Comparison of ENCODE assay signal across 10 mouse cellular contexts in genomic region chr15:26893136-26893535, GRCm38 (mm10). TPM values are rescaled to one million over a fixed set of nuclear protein-coding genes. Genes with fewer than 3 reads are reported as not detected.
A peak's percentile ranks its signal among the peaks of the same experiment; 100 is the strongest.
DNase-seq lines count a peak whose midpoint lies in the region; ATAC-seq and TF ChIP-seq lines count a peak whose summit lies in the region.
"Had no signal": no experiment of that assay in that cellular context is flagged by ENCODE, and none has a peak within 500 bp of the region (broad histone marks: within the 10 kb centered on the region; RNA-seq: fewer than 3 reads in every experiment).

No protein-coding gene starts in this region.

- TF ChIP-seq CTCF in midbrain, postnatal 0 days (IDR thresholded peaks at IDR 0.05) = no peak

- H3K9me3 ChIP-seq in kidney, embryonic 14.5 days (ENCODE audit: control insufficient read depth, low read length) = no peaks in the 10 kb centered on the region
- no peaks in the 10 kb centered on the region for H3K9me3 ChIP-seq in embryonic facial prominence, embryonic 14.5 days (ENCODE audit: control insufficient read depth, low read length)
- H3K9me3 ChIP-seq in hindbrain, embryonic 15.5 days = no peaks in the 10 kb centered on the region
- H3K9me3 ChIP-seq in midbrain, postnatal 0 days (ENCODE audit: low read length) = no peaks in the 10 kb centered on the region

- no peak overlapping the region for H3K27ac ChIP-seq in kidney, embryonic 14.5 days (ENCODE audit: low read depth, low read length)
- H3K27ac ChIP-seq in embryonic facial prominence, embryonic 14.5 days (replicated peaks; ENCODE audit: low read depth, low read length) = peak overlapping the region; percentile 52; the same call in 1 of the 2 replicates
- H3K27ac ChIP-seq in hindbrain, embryonic 15.5 days (replicated peaks) = no peak overlapping the region
- H3K27ac ChIP-seq in midbrain, postnatal 0 days (ENCODE audit: low read depth, low read length) = no peak overlapping the region

- H3K27me3 ChIP-seq in kidney, embryonic 14.5 days (ENCODE audit: control insufficient read depth, insufficient read depth, low read length) = no peaks in the 10 kb centered on the region
- no peaks in the 10 kb centered on the region for H3K27me3 ChIP-seq in embryonic facial prominence, embryonic 14.5 days (replicated peaks; ENCODE audit: control insufficient read depth, insufficient read depth, low read length)
- no peaks in the 10 kb centered on the region for H3K27me3 ChIP-seq in hindbrain, embryonic 15.5 days
- H3K27me3 ChIP-seq in midbrain, postnatal 0 days (ENCODE audit: insufficient read depth, low read length) = peaks cover under 1% of the 10 kb centered on the region; the same call in 1 of the 2 replicates

- no peak overlapping the region for H3K9ac ChIP-seq in kidney, embryonic 14.5 days (ENCODE audit: low read depth, low read length)
- H3K9ac ChIP-seq in embryonic facial prominence, embryonic 14.5 days (ENCODE audit: low read depth, low read length) = peak overlapping the region; percentile 30; the same call in 1 of the 2 replicates
- no peak overlapping the region for H3K9ac ChIP-seq in hindbrain, embryonic 15.5 days
- no peak overlapping the region for H3K9ac ChIP-seq in midbrain, postnatal 0 days (replicated peaks; ENCODE audit: low read length, poor library complexity, severe bottlenecking)

- H3K4me1 ChIP-seq in kidney, embryonic 14.5 days (ENCODE audit: control insufficient read depth, insufficient read depth, low read length) = no peaks in the 10 kb centered on the region
- H3K4me1 ChIP-seq in embryonic facial prominence, embryonic 14.5 days (ENCODE audit: control insufficient read depth, insufficient read depth, low read length) = peaks cover 33% of the 10 kb centered on the region
- peaks cover 22% of the 10 kb centered on the region for H3K4me1 ChIP-seq in hindbrain, embryonic 15.5 days (replicated peaks)
- H3K4me1 ChIP-seq in midbrain, postnatal 0 days (ENCODE audit: insufficient read depth, low read length) = peaks cover 2% of the 10 kb centered on the region; the same call in 1 of the 2 replicates

- H3K36me3 ChIP-seq in kidney, embryonic 14.5 days (ENCODE audit: control insufficient read depth, insufficient read depth, low read length) = no peaks in the 10 kb centered on the region
- no peaks in the 10 kb centered on the region for H3K36me3 ChIP-seq in embryonic facial prominence, embryonic 14.5 days (ENCODE audit: control insufficient read depth, insufficient read depth, low read length)
- H3K36me3 ChIP-seq in hindbrain, embryonic 15.5 days = no peaks in the 10 kb centered on the region
- no peaks in the 10 kb centered on the region for H3K36me3 ChIP-seq in midbrain, postnatal 0 days (ENCODE audit: insufficient read depth, low read length)

- peak overlapping the region; percentile 81 for H3K4me3 ChIP-seq in kidney, embryonic 14.5 days (ENCODE audit: low read length)
- H3K4me3 ChIP-seq in embryonic facial prominence, embryonic 14.5 days (ENCODE audit: low read depth, low read length) = peak overlapping the region; percentile 91
- H3K4me3 ChIP-seq in hindbrain, embryonic 15.5 days = peak overlapping the region; percentile 90; the same call in 1 of the 2 replicates
- no peak overlapping the region for H3K4me3 ChIP-seq in midbrain, postnatal 0 days (ENCODE audit: low read depth, low read length)
- H3K4me3 ChIP-seq: erythroblast, embryonic 14.5 days had no signal

- no peak for DNase-seq in kidney, postnatal 36 days
- peak; percentile 70 for DNase-seq in embryonic facial prominence, embryonic 14.5 days (ENCODE audit: low spot score)
- DNase-seq in midbrain, postnatal 0 days (ENCODE audit: low spot score) = no peak
- no peak for DNase-seq in cerebellum, adult 8-10 months
- DNase-seq in frontal cortex, postnatal 10 days (ENCODE audit: low spot score in 2 of 2) = no peak
- DNase-seq: left cerebral cortex, postnatal 4 days had no signal

- ATAC-seq in kidney, embryonic 14.5 days (ENCODE audit: low FRiP score, low TSS enrichment) = no peak
- ATAC-seq in embryonic facial prominence, embryonic 14.5 days (ENCODE audit: low read depth) = no peak
- ATAC-seq in hindbrain, embryonic 15.5 days (ENCODE audit: low FRiP score, low read depth) = no peak
- no peak for ATAC-seq in midbrain, postnatal 0 days (ENCODE audit: low FRiP score)
- ATAC-seq: inflammation-experienced regulatory T-cells, adult 6 months had no signal

- peak overlapping the region; percentile 80 for H3K4me2 ChIP-seq in kidney, embryonic 14.5 days (replicated peaks; ENCODE audit: low read depth, low read length)
- peak overlapping the region; percentile 63 for H3K4me2 ChIP-seq in embryonic facial prominence, embryonic 14.5 days (ENCODE audit: low read depth, low read length)
- H3K4me2 ChIP-seq in hindbrain, embryonic 15.5 days = peak overlapping the region; percentile 81
- peak overlapping the region; percentile 83; the same call in 1 of the 2 replicates for H3K4me2 ChIP-seq in midbrain, postnatal 0 days (ENCODE audit: low read depth, low read length, poor library complexity, severe bottlenecking)

- WGBS in kidney, embryonic 14.5 days = 24% methylated on average over 4 of the region's 4 CpGs
- 22% methylated on average over 4 of the region's 4 CpGs for whole genome bisulfite sequencing in embryonic facial prominence, embryonic 14.5 days
- WGBS in hindbrain, embryonic 15.5 days = 51% methylated on average over 4 of the region's 4 CpGs
- 49% methylated on average over 4 of the region's 4 CpGs for WGBS in midbrain, postnatal 0 days

RNA-seq across cellular contexts. Expression of gene Fbxl7, which starts 2.2 kb away (rescaled TPM):
- 23.2 and 24.1 TPM in 2 replicates for polyA plus RNA-seq in kidney, embryonic 14.5 days (2014; fragmentation: Nextera tagmentation; extraction: Ambion mirVana)
- 24.5 and 26.3 TPM in 2 replicates for polyA plus RNA-seq in embryonic facial prominence, embryonic 14.5 days (2014; fragmentation: Nextera tagmentation; extraction: Ambion mirVana)
- 12.2 and 14.3 TPM in 2 replicates for polyA plus RNA-seq in hindbrain, embryonic 15.5 days (2015; fragmentation: Nextera tagmentation; extraction: Ambion mirVana)
- 10.0 and 12.9 TPM in 2 replicates for total RNA-seq in midbrain, postnatal 0 days (2014; rRNA removed)
- polyA plus RNA-seq in midbrain, postnatal 0 days (2015; fragmentation: Nextera tagmentation; extraction: Ambion mirVana) = 3.3 and 3.9 TPM in 2 replicates
- polyA plus RNA-seq: erythroblast, embryonic 14.5 days had no signal
